Comparison of ENCODE assay signal across 19 mouse cellular contexts in genomic region chr9:29115337-29115736, GRCm38 (mm10).
"Had no signal": no experiment of that assay in that cellular context is flagged by ENCODE, and none has a peak within 500 bp of the region (broad histone marks: within the 10 kb centered on the region; RNA-seq: fewer than 3 reads in every experiment).

No protein-coding gene starts in this region.

- H3K4me1 ChIP-seq: lung, embryonic 15.5 days; midbrain, embryonic 10.5 days; neural tube, embryonic 13.5 days had no signal

- DNase-seq: liver, postnatal 0 days; lung, adult 2 months; lung, postnatal 4 days; midbrain, embryonic 14.5 days; right cerebral cortex, adult 18-20 months; right cerebral cortex, postnatal 25 days; right cerebral cortex, postnatal 4 days; spleen, adult 18-20 months; thymus, adult 18-20 months; thymus, postnatal 14 days; thymus, postnatal 36 days had no signal

- H3K27me3 ChIP-seq: lung, embryonic 15.5 days; midbrain, embryonic 12.5 days; neural tube, embryonic 13.5 days; neural tube, embryonic 15.5 days had no signal

- H3K4me3 ChIP-seq: lung, embryonic 15.5 days; midbrain, embryonic 10.5 days; midbrain, embryonic 12.5 days; myocyte; neural tube, embryonic 13.5 days; neural tube, embryonic 15.5 days had no signal

- H3K9ac ChIP-seq: liver, postnatal 0 days; lung, embryonic 15.5 days; midbrain, embryonic 12.5 days; neural tube, embryonic 13.5 days; neural tube, embryonic 15.5 days had no signal

- ATAC-seq: liver, postnatal 0 days; lung, postnatal 0 days; midbrain, embryonic 16.5 days had no signal

- H3K4me2 ChIP-seq: lung, embryonic 15.5 days; midbrain, embryonic 12.5 days; neural tube, embryonic 13.5 days; neural tube, embryonic 15.5 days had no signal

- H3K9me3 ChIP-seq: lung, embryonic 15.5 days; midbrain, embryonic 10.5 days; midbrain, embryonic 12.5 days; neural tube, embryonic 13.5 days; neural tube, embryonic 15.5 days had no signal

- H3K27ac ChIP-seq: lung, embryonic 15.5 days; midbrain, embryonic 10.5 days; midbrain, embryonic 12.5 days; neural tube, embryonic 13.5 days; neural tube, embryonic 15.5 days had no signal

- H3K36me3 ChIP-seq: lung, embryonic 15.5 days; midbrain, embryonic 10.5 days; midbrain, embryonic 12.5 days; neural tube, embryonic 13.5 days; neural tube, embryonic 15.5 days had no signal
